Mouse (Mus musculus): ENCODE data around the gene Gtpbp1.
"Not testable (repeated sequence)": the region's sequence is repeated elsewhere in the genome, so short reads cannot be mapped to it uniquely, and the experiment has no call there.

The Gtpbp1 gene

DNA sequence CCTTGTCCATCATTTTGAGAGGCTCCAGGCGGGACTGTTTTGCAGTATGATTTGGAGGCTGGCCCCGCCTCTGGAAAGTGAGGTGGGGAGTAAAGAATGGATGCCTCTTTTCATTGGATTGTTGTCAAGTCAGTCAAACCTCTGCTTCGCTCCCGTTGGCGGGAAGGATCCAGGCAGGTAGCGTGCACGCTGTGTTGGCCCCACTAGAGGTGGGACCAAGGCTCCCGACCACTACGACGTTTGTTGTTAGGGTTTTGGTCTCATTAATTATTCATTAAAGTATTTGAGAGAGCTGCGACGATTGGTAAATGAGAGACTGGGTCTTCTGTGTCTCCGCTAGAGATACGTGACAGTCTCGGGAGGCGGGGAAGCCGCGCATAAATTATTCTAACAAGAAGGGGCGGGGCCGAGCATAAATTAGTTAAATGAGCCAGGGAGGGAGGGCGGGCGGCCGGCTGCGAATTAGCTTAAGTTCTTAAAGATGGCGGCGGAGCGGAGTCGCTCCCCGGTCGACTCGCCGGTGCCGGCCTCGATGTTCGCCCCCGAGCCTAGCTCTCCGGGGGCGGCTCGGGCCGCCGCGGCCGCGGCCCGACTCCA lies at the start of gene Gtpbp1:
TSS of gene Gtpbp1 (plus strand) at position 420 of the 597 bp plus-strand sequence.
- peak; percentile 100 for DNase-seq (ENCODE audit: low read depth)

DNA sequence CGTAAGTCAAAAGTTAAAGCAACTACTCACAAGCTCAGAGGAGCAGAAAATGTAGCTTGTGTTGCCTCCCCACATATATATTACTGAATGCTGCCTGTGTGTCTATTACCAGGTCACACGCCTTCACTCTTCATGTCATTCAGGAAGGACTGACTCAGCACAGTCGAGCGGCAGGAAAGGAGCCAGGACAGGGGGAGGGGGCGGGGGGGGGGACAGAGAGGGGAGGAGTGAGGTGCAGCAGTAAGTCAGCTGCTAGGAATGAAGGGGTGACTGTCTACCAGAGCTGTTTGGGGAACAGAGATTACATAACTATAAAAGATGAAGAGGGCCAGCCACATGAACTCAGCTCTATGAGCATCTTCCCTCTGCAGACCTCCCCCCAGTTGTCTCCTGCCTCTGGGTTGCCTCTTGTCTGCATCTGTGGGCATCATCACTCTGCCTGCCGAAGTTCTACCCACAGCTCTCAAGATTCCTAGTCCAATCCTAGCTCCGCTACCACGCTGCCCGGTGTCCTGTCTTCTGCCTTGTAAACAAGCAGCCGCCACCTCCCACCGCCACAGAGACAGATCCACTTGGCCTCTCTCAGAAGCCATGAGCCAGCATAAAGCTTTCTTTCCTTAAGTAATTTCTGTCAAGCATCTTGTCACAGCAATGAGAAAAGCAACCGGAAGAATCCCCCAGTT lies 49.4 kb upstream of the Gtpbp1 start:
- DNase-seq (ENCODE audit: low read depth), result no peak

DNA sequence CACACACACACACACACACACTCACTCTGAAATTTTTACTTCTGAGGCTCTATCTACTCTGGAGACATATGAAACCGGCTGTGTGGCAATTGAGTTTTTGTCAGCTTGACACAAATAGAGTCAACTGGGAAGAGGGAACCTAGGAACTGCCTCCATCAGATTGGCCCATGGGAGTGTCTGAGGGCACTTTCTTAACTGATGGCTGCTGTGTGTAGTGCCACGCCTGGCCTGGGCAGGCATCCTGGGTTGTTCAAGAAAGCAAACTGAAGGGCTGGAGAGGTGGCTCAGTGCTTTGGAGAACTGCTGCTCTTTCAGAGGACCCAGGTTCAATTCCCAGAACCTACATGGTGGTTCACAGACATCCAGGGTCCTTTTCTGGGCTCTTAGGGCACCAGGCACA lies 45.2 kb upstream of the Gtpbp1 start:
- no peak for DNase-seq (ENCODE audit: low read depth)

DNA sequence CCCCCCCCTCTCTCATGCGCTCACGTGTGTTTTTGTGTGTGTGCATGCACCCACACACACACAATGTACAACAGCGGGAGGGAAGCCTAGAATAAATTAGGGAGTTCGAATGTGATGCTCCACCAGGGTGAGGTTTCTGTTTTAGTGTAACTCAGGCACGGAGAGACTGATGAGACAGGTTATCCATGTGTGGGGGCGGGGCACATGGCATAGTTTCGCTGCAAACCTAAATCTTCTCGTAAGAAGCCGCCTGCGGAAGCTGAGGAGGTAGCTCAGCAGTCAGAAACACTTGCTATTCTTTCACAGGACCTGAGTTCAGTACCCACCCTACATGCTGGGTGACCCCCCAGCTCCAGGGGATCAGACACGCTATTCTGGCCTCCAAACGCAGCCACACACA lies 42.5 kb upstream of the Gtpbp1 start:
- no peak for DNase-seq (ENCODE audit: low read depth)

GRCm38 (mm10) chr15:79650569-79650968 lies 40.1 kb upstream of the Gtpbp1 start:
- no peak for DNase-seq (ENCODE audit: low read depth)

GRCm38 (mm10) chr15:79651481-79651880 lies 39.2 kb upstream of the Gtpbp1 start:
- no peak for DNase-seq (ENCODE audit: low read depth)

- DNase-seq (ENCODE audit: low read depth), result no peak
Measured at GRCm38 (mm10) chr15:79656451-79656850, 34.2 kb upstream of the Gtpbp1 start.

GRCm38 (mm10) chr15:79657837-79658530 lies 32.7 kb upstream of the Gtpbp1 start:
- peak; percentile 64 for DNase-seq (ENCODE audit: low read depth)

DNA sequence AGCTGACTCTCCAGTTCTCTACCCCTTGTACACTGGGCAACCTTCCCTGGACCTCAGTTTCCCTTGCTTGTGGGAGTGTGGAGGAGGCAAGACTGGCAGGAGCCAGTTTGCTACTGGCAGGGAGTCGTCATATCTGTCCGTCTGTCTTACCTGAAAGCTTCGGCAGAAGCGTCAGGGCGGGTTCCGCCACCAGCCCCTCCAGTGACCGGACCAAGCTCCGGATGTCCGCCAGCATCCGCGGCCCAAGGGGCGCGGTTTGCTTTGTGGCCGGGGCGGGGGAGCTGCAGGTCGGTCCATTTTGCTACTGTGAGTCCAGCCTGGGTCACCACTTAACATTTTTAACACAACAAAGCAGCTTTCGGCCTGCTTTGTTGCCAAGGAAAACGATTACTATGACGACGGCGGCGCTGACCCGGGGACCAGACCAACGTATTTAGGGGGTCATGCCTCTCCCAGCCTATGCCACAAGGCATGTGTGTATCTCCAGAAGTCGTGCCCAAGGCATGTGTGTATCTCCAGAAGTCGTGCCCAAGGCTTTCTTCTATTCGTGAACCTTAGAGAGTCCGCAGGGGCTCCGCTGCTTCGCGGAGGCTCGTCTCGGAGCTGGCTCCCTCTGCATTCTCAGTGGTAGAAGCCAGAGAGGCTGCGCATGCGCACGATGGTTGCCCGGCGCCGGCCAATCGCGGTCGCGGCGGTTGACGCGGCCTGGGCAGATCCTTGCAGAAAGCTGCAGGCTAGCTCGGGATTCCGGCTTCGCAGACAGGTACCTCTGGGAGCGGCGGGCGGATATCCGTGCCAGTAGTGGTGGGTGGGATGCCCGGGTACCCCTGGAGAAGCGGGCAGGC lies 31.9 kb upstream of the Gtpbp1 start, which contains the start of the genes Fam227a and Cby1:
TSS of gene Fam227a (minus strand) at position 426 of the 845 bp plus-strand sequence.
TSS of gene Cby1 (plus strand) at position 669 of the 845 bp plus-strand sequence.
- DNase-seq (ENCODE audit: low read depth), result peak; percentile 79

- no peak for DNase-seq (ENCODE audit: low read depth)
Measured at GRCm38 (mm10) chr15:79661852-79662251, 28.8 kb upstream of the Gtpbp1 start.

DNA sequence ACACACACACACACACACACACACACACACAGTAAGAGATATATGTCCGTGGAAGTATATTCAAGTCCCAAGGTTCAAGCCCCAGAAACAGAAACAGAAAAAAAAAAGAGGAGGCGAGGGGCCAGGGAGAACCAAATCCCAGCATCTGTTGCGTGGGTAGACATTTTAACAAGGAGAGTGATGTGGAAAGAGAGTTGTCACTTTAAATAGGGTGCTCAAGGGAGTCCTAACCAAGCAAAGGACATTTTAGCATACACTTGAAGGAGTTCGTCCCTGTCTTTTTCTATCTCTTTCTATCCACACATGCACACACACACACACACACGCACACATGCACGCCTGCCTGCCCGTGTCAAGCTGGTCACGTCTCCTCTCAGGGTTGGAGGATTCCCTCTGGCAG lies 26.0 kb upstream of the Gtpbp1 start:
- no peak for DNase-seq (ENCODE audit: low read depth)

GRCm38 (mm10) chr15:79669195-79669594 lies 21.4 kb upstream of the Gtpbp1 start:
- no peak for DNase-seq (ENCODE audit: low read depth)

DNA sequence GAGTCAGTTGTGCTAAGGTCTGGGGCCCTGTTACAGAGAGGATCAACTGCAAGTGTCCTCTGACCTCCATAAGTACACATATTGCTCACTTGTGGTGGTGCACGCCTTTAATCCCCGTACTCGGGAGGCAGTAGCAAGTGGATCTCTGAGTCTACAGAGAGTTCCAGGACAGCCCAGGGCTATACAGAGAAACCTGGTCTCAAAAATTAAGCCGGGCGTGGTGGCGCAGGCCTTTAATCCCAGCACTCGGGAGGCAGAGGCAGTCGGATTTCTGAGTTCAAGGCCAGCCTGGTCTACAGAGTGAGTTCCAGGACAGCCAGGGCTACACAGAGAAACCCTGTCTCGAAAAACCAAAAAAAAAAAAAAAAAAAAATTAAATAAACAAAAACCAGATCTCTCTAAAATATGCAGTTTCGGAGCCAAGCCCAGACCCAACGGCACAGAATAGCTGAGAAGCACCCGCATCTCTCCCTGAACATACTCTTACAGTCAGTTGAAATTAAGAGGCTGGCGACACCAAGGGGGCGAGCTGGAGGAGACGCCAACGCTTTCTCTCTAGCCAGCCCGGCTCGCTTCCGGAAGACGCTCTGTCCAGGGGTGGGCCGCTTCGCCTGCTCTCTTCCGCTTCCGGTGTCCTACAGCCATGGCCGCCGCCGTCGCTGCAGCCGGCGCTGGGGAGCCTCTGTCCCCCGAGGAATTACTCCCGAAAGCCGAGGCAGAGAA lies 20.2 kb upstream of the Gtpbp1 start, which contains the start of gene Tomm22:
TSS of gene Tomm22 (plus strand) at position 613 of the 723 bp plus-strand sequence.
- peak; percentile 81 for DNase-seq (ENCODE audit: low read depth)

DNA sequence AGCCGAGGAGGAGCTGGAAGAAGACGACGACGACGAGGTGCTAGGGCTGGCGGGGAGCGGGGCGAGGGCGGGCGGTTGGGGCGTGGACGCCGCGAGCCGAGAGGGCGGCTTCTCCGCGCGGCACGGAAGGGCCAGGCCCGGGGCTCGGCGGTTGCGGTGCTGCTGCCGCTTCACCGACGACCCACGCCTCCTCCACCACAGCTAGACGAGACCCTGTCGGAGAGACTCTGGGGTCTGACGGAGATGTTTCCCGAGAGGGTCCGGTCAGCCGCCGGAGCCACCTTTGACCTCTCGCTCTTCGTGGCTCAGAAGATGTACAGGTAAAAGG lies 19.7 kb upstream of the Gtpbp1 start:
- no peak for DNase-seq (ENCODE audit: low read depth)

DNA sequence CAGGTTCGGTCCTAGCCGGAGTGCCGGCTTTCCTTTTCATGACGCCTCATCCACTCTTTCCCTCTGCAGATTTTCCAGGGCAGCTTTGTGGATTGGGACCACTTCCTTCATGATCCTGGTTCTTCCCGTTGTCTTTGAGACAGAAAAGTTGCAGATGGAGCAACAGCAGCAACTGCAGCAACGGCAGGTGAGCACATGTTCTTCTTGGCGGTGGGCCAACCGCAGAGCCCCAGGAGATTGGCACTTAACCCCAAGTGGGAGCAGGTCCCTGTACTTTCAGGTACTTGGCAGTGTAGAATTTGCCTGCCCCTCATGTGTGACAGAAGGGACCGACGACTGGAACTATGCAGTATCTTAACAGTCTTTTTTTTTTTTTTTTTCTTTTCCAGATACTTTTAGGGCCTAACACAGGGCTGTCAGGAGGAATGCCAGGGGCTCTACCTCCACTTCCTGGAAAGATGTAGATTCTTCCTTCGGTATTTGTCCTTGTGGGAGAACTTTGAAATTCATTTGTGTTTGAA lies 18.8 kb upstream of the Gtpbp1 start:
- DNase-seq (ENCODE audit: low read depth), result not testable (repeated sequence)

- DNase-seq (ENCODE audit: low read depth), result no peak
Measured at GRCm38 (mm10) chr15:79677936-79678335, 12.7 kb upstream of the Gtpbp1 start.

- no peak for DNase-seq (ENCODE audit: low read depth)
Measured at GRCm38 (mm10) chr15:79681973-79682372, 8.7 kb upstream of the Gtpbp1 start.

- DNase-seq (ENCODE audit: low read depth), result no peak
Measured at GRCm38 (mm10) chr15:79683146-79683545, 7.5 kb upstream of the Gtpbp1 start.

GRCm38 (mm10) chr15:79683707-79684465 lies 6.8 kb upstream of the Gtpbp1 start:
- no peak for DNase-seq (ENCODE audit: low read depth)

DNA sequence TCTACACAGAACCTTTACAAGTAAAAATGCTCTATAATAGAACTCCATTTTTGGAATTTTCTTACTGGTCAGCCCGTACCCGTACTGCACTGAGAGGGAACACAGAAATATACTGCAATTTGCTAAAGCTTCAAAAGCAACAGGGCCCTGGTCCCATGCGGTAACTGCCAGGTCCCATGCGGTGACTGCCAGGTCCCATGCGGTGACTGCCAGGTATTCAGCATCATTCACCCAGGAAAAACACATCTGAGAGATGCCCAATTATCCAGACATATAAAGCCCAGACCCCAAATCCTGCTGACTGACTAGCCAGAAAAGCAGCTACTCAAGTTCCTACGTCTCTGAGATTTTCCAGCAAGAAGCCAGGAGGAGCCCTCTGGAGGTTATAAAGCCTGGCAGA lies 6.0 kb upstream of the Gtpbp1 start:
- no peak for DNase-seq (ENCODE audit: low read depth)
